Mouse (Mus musculus) midbrain, postnatal 0 days (tissue): ENCODE results near the gene Echdc3. TPM values are rescaled to one million over a fixed set of nuclear protein-coding genes. Genes with fewer than 3 reads are reported as not detected.

Source experiments
- ATAC-seq: fragments of 200-750 bp; cut with Nextera tagmentation; 2 replicates; pipeline ENCODE4 v1.8.0; 2017; ENCODE audit warnings: moderate number of reproducible peaks, mild to moderate bottlenecking, moderate TSS enrichment, moderate library complexity; ENCODE audit not compliant: low FRiP score
- DNase-seq: peaks from one replicate; pipeline ENCODE4 v3.0.0-alpha.2; 2015; ENCODE audit warnings: low spot score
- H3K27ac ChIP-seq: fragments of 300-500 bp; sonication (generic); 2 replicates; pipeline ENCODE4 v1.5.1; 2014; ENCODE audit warnings: low read depth, mild to moderate bottlenecking, low read length, mixed read lengths
- H3K27me3 ChIP-seq: fragments of 300-500 bp; sonication (generic); 2 replicates; pipeline ENCODE4 v1.6.1; 2014; ENCODE audit warnings: low read length, control low read depth, mixed read lengths; ENCODE audit not compliant: insufficient read depth
- H3K36me3 ChIP-seq: fragments of 300-500 bp; sonication (generic); 2 replicates; pipeline ENCODE4 v1.6.1; 2014; ENCODE audit warnings: low read length, control low read depth, mixed read lengths; ENCODE audit not compliant: insufficient read depth
- H3K4me1 ChIP-seq: fragments of 300-500 bp; sonication (generic); 2 replicates; pipeline ENCODE4 v1.6.1; 2014; ENCODE audit warnings: mild to moderate bottlenecking, control low read depth, antibody characterized with exemption, low read length, mixed read lengths; ENCODE audit not compliant: insufficient read depth
- H3K4me2 ChIP-seq: fragments of 300-500 bp; sonication (generic); 2 replicates; pipeline ENCODE4 v1.6.1; 2014; ENCODE audit warnings: low read depth, mild to moderate bottlenecking, low read length, mixed read lengths; ENCODE audit not compliant: poor library complexity, severe bottlenecking
- H3K4me3 ChIP-seq: fragments of 300-500 bp; sonication (generic); 2 replicates; pipeline ENCODE4 v1.5.1; 2014; ENCODE audit warnings: low read depth, mild to moderate bottlenecking, low read length, moderate library complexity
- H3K9ac ChIP-seq: fragments of 300-500 bp; sonication (generic); replicated peaks from 2 replicates; pipeline ENCODE4 v1.6.1; 2014; ENCODE audit warnings: mild to moderate bottlenecking, low read length, moderate library complexity, mixed read lengths; ENCODE audit not compliant: poor library complexity, severe bottlenecking
- H3K9me3 ChIP-seq: fragments of 300-500 bp; sonication (generic); 2 replicates; pipeline ENCODE4 v1.6.1; 2016; ENCODE audit warnings: low read length, control low read depth
- CTCF ChIP-seq: IDR thresholded peaks from 2 replicates; pipeline ENCODE4 v1.5.1; 2016; ENCODE audit warnings: antibody characterized with exemption, mild to moderate bottlenecking
- WGBS: fragments of 180-500 bp; shearing (Covaris S2); extraction: QIAGEN DNeasy Blood & Tissue Kit; methylation state at CpG from one replicate; pipeline ENCODE4 v1.1.7; 2014; 5-methylcytosine and 5-hydroxymethylcytosine counted together
- polyA plus RNA-seq: library from polyadenylated mRNA; unstranded; fragments of >200 nt; fragmentation: Nextera tagmentation; extraction: Ambion mirVana; gene quantifications from 2 replicates; pipeline ENCODE4 v1.2.1, GENCODE M21; 2015
- total RNA-seq: library from RNA; depleted of rRNA; stranded (reverse); fragments of >200 nt; gene quantifications from 2 replicates; pipeline ENCODE4 v1.2.3, GENCODE M21; 2014

Gene Echdc3
- total and polyA plus RNA-seq, 2 experiments from 2014 or later = 1.0 to 1.5 TPM

GRCm38 (mm10) chr2:6173013-6173412 lies 39.8 kb downstream of the Echdc3 start:
- Histone ChIP-seq H3K4me1 (no peaks in the 10 kb centered on the region), H3K4me3 (no peak overlapping the region), H3K4me2 (no peak overlapping the region), H3K27me3 (no peaks in the 10 kb centered on the region), H3K27ac (no peak overlapping the region), H3K9ac (no peak overlapping the region), H3K36me3 (no peaks in the 10 kb centered on the region), H3K9me3 (no peaks in the 10 kb centered on the region)
- 52% methylated on average over 3 of the region's 3 CpGs for WGBS
- TF ChIP-seq CTCF = no peak
- DNase-seq (no peak), ATAC-seq (no peak)

DNA sequence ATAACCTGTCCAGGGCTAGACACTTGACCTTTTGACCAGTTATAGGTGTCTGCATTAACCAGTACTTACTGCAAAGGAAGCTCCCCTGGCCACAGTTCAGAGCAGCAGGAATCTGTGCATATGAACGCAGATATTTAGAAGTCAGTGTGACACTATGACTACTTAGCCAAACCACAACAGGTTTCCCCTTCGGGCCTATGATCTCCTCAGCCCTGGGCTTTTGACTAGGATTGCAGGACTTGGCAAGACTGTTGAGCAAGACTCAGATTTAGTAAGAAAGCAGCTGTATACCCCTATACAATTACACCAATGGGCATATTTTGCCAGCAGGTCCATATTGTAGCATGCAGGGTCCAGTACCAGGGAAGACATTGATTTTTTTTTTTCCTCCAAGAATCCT lies 44.3 kb downstream of the Echdc3 start:
- Histone ChIP-seq H3K36me3 (no peaks in the 10 kb centered on the region), H3K27ac (no peak overlapping the region), H3K4me3 (no peak overlapping the region), H3K9ac (no peak overlapping the region), H3K4me2 (no peak overlapping the region), H3K9me3 (no peaks in the 10 kb centered on the region), H3K27me3 (no peaks in the 10 kb centered on the region), H3K4me1 (no peaks in the 10 kb centered on the region)
- no peak for TF ChIP-seq CTCF
- ATAC-seq (no peak), DNase-seq (no peak)
- WGBS = 84% methylated on average over 2 of the region's 2 CpGs

DNA sequence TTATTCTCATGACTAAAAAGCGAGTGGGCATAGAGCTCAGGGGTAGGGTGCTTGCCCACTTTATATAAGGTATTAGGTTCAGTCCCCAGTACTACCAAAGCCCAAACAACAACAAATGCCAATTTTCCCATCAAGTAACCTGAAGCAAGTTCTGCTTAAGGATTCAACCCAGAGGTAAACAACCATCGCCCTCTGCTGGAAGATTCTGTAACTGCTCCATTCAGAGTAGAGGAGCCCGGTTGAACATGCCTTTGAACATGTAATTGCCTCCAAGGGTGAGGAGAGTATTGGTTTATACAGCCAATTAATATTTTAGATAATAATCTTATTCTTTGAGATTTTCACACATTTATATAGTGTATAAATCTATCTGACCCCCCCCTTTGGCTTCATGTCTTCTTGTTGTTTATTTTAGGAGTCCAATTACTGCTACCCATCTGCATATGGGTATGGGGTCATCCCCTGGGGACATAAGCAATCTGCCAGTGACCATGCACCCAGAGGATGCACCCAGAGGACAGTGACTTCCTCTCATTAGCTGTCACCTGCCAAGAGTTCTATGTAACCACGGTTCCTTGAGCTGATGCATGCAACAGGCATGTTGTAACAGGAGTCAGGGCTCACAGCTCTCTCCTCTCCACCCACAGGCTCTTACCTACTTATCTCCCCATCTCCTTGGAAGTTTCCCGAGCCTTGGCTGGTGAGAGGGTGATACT lies 44.8 kb downstream of the Echdc3 start:
- H3K4me3 ChIP-seq = no peak overlapping the region
- no peaks in the 10 kb centered on the region for H3K36me3 ChIP-seq
- H3K27ac ChIP-seq = no peak overlapping the region
- H3K27me3 ChIP-seq = no peaks in the 10 kb centered on the region
- WGBS = 31% methylated on average over 5 of the region's 5 CpGs
- no peaks in the 10 kb centered on the region for H3K9me3 ChIP-seq
- no peaks in the 10 kb centered on the region for H3K4me1 ChIP-seq
- peak; percentile 88 for TF ChIP-seq CTCF
- DNase-seq = peak; percentile 85
- no peak overlapping the region for H3K9ac ChIP-seq
- no peak overlapping the region for H3K4me2 ChIP-seq
- peak; percentile 44; the same call in 1 of the 2 replicates for ATAC-seq

GRCm38 (mm10) chr2:6165771-6166170 lies 47.1 kb downstream of the Echdc3 start:
- Histone ChIP-seq H3K27ac (no peak overlapping the region), H3K9me3 (no peaks in the 10 kb centered on the region), H3K36me3 (no peaks in the 10 kb centered on the region), H3K4me3 (no peak overlapping the region), H3K9ac (no peak overlapping the region), H3K27me3 (no peaks in the 10 kb centered on the region), H3K4me2 (no peak overlapping the region), H3K4me1 (no peaks in the 10 kb centered on the region)
- WGBS = 83% methylated on average over 6 of the region's 6 CpGs
- ATAC-seq (no peak), DNase-seq (no peak)
- no peak for TF ChIP-seq CTCF

- Histone ChIP-seq H3K4me1 (no peaks in the 10 kb centered on the region), H3K4me3 (no peak overlapping the region), H3K9ac (no peak overlapping the region), H3K27me3 (no peaks in the 10 kb centered on the region), H3K4me2 (no peak overlapping the region), H3K36me3 (no peaks in the 10 kb centered on the region), H3K27ac (no peak overlapping the region), H3K9me3 (no peaks in the 10 kb centered on the region)
- DNase-seq = no peak
- ATAC-seq = no peak
- 70% methylated on average over 16 of the region's 16 CpGs for WGBS
- TF ChIP-seq CTCF = no peak
Measured at GRCm38 (mm10) chr2:6164606-6165290, 48.1 kb downstream of the Echdc3 start.

GRCm38 (mm10) chr2:6162366-6163040 lies 50.3 kb downstream of the Echdc3 start:
- no peak overlapping the region for H3K27ac ChIP-seq
- no peak for TF ChIP-seq CTCF
- H3K36me3 ChIP-seq = no peaks in the 10 kb centered on the region
- H3K9me3 ChIP-seq = no peaks in the 10 kb centered on the region
- WGBS = 75% methylated on average over 6 of the region's 6 CpGs
- H3K9ac ChIP-seq = no peak overlapping the region
- no peak overlapping the region for H3K4me2 ChIP-seq
- no peak for DNase-seq
- ATAC-seq = no peak
- no peak overlapping the region for H3K4me3 ChIP-seq
- no peaks in the 10 kb centered on the region for H3K4me1 ChIP-seq
- no peaks in the 10 kb centered on the region for H3K27me3 ChIP-seq
